Mouse (Mus musculus) lung, postnatal 25 days (tissue): ENCODE data around the gene Mapk8ip3.

ENCODE experiments used
- DNase-seq: peaks from one replicate; pipeline ENCODE4 v3.0.0; 2022; ENCODE audit warnings: low spot score

Gene Mapk8ip3

GRCm38 (mm10) chr17:24849733-24850064, 87.1 kb downstream of the Mapk8ip3 start:
- no peak for DNase-seq

GRCm38 (mm10) chr17:24848600-24849031, 88.2 kb downstream of the Mapk8ip3 start:
- DNase-seq = no peak

- no peak for DNase-seq
Observed at GRCm38 (mm10) chr17:24847386-24847785, 89.4 kb downstream of the Mapk8ip3 start.

DNA sequence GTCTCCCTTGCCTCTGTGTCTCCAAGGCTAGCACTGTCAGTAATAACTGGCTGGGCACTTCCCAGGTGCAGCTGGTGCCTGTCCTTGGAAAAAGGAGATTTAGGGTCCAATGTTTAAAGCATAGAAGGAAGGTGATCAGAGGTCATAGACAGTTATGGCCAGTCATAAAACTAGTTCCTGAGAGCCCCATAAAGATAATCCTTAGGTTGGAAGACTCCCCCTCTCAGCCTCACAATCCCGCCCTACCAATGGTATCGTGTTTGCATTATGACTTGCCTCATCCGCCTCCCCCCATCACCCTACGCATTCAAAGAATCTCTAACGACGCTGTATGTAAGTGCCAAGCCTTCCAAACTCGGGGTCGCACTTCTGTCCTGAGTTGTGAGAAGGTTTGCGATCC, 92.3 kb downstream of the Mapk8ip3 start:
- no peak for DNase-seq

DNA sequence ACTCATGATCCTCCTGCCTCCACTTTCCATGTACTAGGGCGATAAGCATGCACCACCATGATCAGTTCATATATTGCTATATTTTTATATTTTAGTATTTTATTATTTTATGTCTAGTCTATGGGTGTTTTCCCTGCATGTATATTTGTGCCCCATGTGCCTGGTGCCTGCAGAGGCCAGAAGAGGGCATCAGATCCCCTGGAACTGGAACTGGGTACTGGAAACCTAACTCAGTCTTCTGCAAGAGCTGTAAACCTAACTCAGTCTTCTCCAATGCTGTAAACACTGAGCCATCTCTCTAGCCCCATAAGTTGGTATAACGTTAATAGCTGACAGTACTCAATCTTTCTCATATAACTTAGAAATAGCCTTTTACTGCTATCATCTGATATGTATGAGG, 94.1 kb downstream of the Mapk8ip3 start:
- DNase-seq = no peak
